Mouse (Mus musculus): ENCODE data around the gene Mad2l1bp.

DNA sequence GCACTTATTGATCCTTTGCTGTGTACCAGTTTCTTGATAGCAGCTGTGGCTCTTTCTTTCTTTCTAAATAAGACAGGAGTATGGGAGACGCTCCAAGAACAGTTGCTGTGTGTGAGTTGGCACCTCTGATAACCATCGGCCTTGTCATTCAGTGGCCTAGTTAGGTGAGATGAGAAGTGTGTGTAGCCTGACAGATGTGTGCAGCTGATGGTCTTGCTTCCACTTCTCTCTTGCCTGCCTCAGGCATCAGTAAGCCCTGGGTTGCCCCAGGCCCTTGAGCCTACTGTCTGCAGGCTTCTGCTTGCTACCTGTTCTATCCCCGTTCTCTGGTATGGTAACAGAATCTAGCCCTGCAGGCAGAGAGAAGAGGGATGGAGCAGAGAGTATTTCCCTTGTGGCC, 36.5 kb downstream of the Mad2l1bp start:
- TF ChIP-seq POLR2A (IDR thresholded peaks at IDR 0.05; ENCODE audit: low read depth, low read length) (no peak), CTCF (IDR thresholded peaks at IDR 0.05; ENCODE audit: extremely low read depth, insufficient read depth, insufficient read length, insufficient replicate concordance) (no peak)
